Mouse (Mus musculus) embryonic fibroblast, embryonic 13.5 days (primary cell): ENCODE results near the gene Ccdc34.

Experiments used
- CTCF ChIP-seq: IDR thresholded peaks from 2 replicates; pipeline ENCODE4 v1.5.1; 2011; ENCODE audit warnings: mild to moderate bottlenecking, control low read depth, low read length, moderate library complexity, borderline replicate concordance; ENCODE audit not compliant: insufficient read depth
- POLR2A ChIP-seq: IDR thresholded peaks from 2 replicates; pipeline ENCODE4 v1.6.1; 2011; ENCODE audit warnings: low read depth, mild to moderate bottlenecking, control low read depth, low read length, moderate library complexity

GRCm38 (mm10) chr2:110210508-110211496, 193.2 kb downstream of the Ccdc34 start:
- TF ChIP-seq POLR2A (no peak), CTCF (no peak)
